Mouse (Mus musculus) limb, embryonic 14.5 days (tissue): ENCODE results near the gene Six1. TPM values are rescaled to one million over a fixed set of nuclear protein-coding genes. Genes with fewer than 3 reads are reported as not detected.

Experiments
- ATAC-seq: fragments of 200-750 bp; cut with Nextera tagmentation; 2 replicates; pipeline ENCODE4 v1.8.0; 2017; ENCODE audit warnings: low read depth, moderate number of reproducible peaks, moderate TSS enrichment; ENCODE audit not compliant: low FRiP score
- DNase-seq: peaks from one replicate; pipeline ENCODE4 v3.0.0-alpha.2; 2015; ENCODE audit warnings: low spot score
- H3K27ac ChIP-seq: fragments of 300-500 bp; sonication (generic); replicated peaks from 2 replicates; pipeline ENCODE4 v1.5.1; 2014; ENCODE audit warnings: low read depth, mild to moderate bottlenecking, low read length, moderate library complexity, mixed read lengths
- H3K27me3 ChIP-seq: fragments of 300-500 bp; sonication (generic); 2 replicates; pipeline ENCODE4 v1.6.1; 2014; ENCODE audit warnings: low read length, mixed read lengths; ENCODE audit not compliant: control insufficient read depth, insufficient read depth
- H3K36me3 ChIP-seq: fragments of 300-500 bp; sonication (generic); 2 replicates; pipeline ENCODE4 v1.6.1; 2014; ENCODE audit warnings: mild to moderate bottlenecking, low read length, moderate library complexity, mixed read lengths; ENCODE audit not compliant: control insufficient read depth, insufficient read depth
- H3K4me1 ChIP-seq: fragments of 300-500 bp; sonication (generic); 2 replicates; pipeline ENCODE4 v1.6.1; 2014; ENCODE audit warnings: antibody characterized with exemption, low read length, mixed read lengths; ENCODE audit not compliant: control insufficient read depth, insufficient read depth
- H3K4me2 ChIP-seq: fragments of 300-500 bp; sonication (generic); replicated peaks from 2 replicates; pipeline ENCODE4 v1.6.1; 2014; ENCODE audit warnings: low read depth, mild to moderate bottlenecking, low read length, moderate library complexity; ENCODE audit not compliant: severe bottlenecking
- H3K4me3 ChIP-seq: fragments of 300-500 bp; sonication (generic); replicated peaks from 2 replicates; pipeline ENCODE4 v1.5.1; 2014; ENCODE audit warnings: low read length
- H3K9ac ChIP-seq: fragments of 300-500 bp; sonication (generic); 2 replicates; pipeline ENCODE4 v1.6.1; 2014; ENCODE audit warnings: mild to moderate bottlenecking, low read depth, low read length, moderate library complexity; ENCODE audit not compliant: severe bottlenecking
- H3K9me3 ChIP-seq: fragments of 300-500 bp; sonication (generic); 2 replicates; pipeline ENCODE4 v1.6.1; 2016; ENCODE audit warnings: low read length; ENCODE audit not compliant: control insufficient read depth
- POLR2A ChIP-seq: fragments of 200-500 bp; IDR thresholded peaks from 2 replicates; pipeline ENCODE4 v1.8.0; 2012; ENCODE audit warnings: inconsistent platforms, mild to moderate bottlenecking, moderate library complexity, borderline replicate concordance; ENCODE audit not compliant: insufficient read depth, insufficient read length; ENCODE audit errors: extremely low read depth
- WGBS: fragments of 180-500 bp; shearing (Covaris S2); extraction: QIAGEN DNeasy Blood & Tissue Kit; methylation state at CpG from one replicate; pipeline ENCODE4 v1.1.7; 2014; 5-methylcytosine and 5-hydroxymethylcytosine counted together
- polyA plus RNA-seq, 2 experiments: library from polyadenylated mRNA; depleted of rRNA in 1 of 2; stranded (reverse) in 1 of 2; unstranded in 1 of 2; fragments of >200 nt; fragmentation: Nextera tagmentation in 1 of 2; extraction: Ambion mirVana in 1 of 2; gene quantifications; 2 replicates each; pipeline versions ENCODE4 v1.2.1 to v1.2.3; 2012 to 2014

The Six1 gene
- polyA plus RNA-seq, 2 experiments, result 37.6 to 44.6 TPM

GRCm38 (mm10) chr12:73038992-73039938 is 14.4 kb downstream of the Six1 start:
- peak overlapping the region; percentile 49 for H3K4me2 ChIP-seq

GRCm38 (mm10) chr12:73038441-73038991 is 15.2 kb downstream of the Six1 start:
- peaks cover 82% of the 10 kb centered on the region for H3K27me3 ChIP-seq
- peak overlapping the region; percentile 49 for H3K4me2 ChIP-seq
- ATAC-seq (no peak), DNase-seq (no peak)
- H3K4me1 ChIP-seq, result peaks cover 10% of the 10 kb centered on the region
- 11% methylated on average over 12 of the region's 12 CpGs for WGBS
- no peaks in the 10 kb centered on the region for H3K9me3 ChIP-seq
- TF ChIP-seq POLR2A, result no peak
- peak overlapping the region; percentile 90; the same call in 1 of the 2 replicates for H3K9ac ChIP-seq
- H3K36me3 ChIP-seq, result no peaks in the 10 kb centered on the region; the same call in 1 of the 2 replicates
- peak overlapping the region; percentile 70; the same call in 1 of the 2 replicates for H3K27ac ChIP-seq
- H3K4me3 ChIP-seq, result peak overlapping the region; percentile 66

More at GRCm38 (mm10) chr12:73038992-73039938, 14.4 kb downstream of the Six1 start:
- no peaks in the 10 kb centered on the region; the same call in 1 of the 2 replicates for H3K36me3 ChIP-seq
- peaks cover 84% of the 10 kb centered on the region for H3K27me3 ChIP-seq
- no peaks in the 10 kb centered on the region for H3K9me3 ChIP-seq
- TF ChIP-seq POLR2A, result peak; percentile 17; the same call in 1 of the 2 replicates
- H3K4me3 ChIP-seq, result peak overlapping the region; percentile 66
- ATAC-seq (peak; percentile 38), DNase-seq (no peak)
- WGBS, result 5% methylated on average over 41 of the region's 41 CpGs
- peak overlapping the region; percentile 90 for H3K9ac ChIP-seq
- peaks cover 10% of the 10 kb centered on the region for H3K4me1 ChIP-seq
- peak overlapping the region; percentile 70 for H3K27ac ChIP-seq

GRCm38 (mm10) chr12:73037385-73038160 is 16.1 kb downstream of the Six1 start:
- no peaks in the 10 kb centered on the region; the same call in 1 of the 2 replicates for H3K36me3 ChIP-seq
- ATAC-seq, result no peak
- DNase-seq, result no peak
- H3K4me2 ChIP-seq, result no peak overlapping the region
- no peak overlapping the region for H3K27ac ChIP-seq
- H3K9me3 ChIP-seq, result no peaks in the 10 kb centered on the region
- TF ChIP-seq POLR2A, result no peak
- 21% methylated on average over 7 of the region's 7 CpGs for WGBS
- H3K9ac ChIP-seq, result no peak overlapping the region
- H3K27me3 ChIP-seq, result peaks cover 83% of the 10 kb centered on the region
- H3K4me1 ChIP-seq, result peaks cover 10% of the 10 kb centered on the region
- H3K4me3 ChIP-seq, result no peak overlapping the region

GRCm38 (mm10) chr12:73034901-73035895 is 18.5 kb downstream of the Six1 start:
- Histone ChIP-seq H3K9me3 (no peaks in the 10 kb centered on the region), H3K4me3 (peak overlapping the region; percentile 26), H3K4me2 (peak overlapping the region; percentile 49), H3K36me3 (no peaks in the 10 kb centered on the region; the same call in 1 of the 2 replicates), H3K27ac (peak overlapping the region; percentile 75), H3K4me1 (peaks cover 10% of the 10 kb centered on the region), H3K9ac (peak overlapping the region; percentile 45), H3K27me3 (peaks cover 64% of the 10 kb centered on the region)
- 5% methylated on average over 40 of the region's 43 CpGs for WGBS
- ATAC-seq (peak; percentile 27; the same call in 1 of the 2 replicates), DNase-seq (peak; percentile 72)
- no peak for TF ChIP-seq POLR2A
